Mouse (Mus musculus): ENCODE measurements around the gene Supt3.

DNA sequence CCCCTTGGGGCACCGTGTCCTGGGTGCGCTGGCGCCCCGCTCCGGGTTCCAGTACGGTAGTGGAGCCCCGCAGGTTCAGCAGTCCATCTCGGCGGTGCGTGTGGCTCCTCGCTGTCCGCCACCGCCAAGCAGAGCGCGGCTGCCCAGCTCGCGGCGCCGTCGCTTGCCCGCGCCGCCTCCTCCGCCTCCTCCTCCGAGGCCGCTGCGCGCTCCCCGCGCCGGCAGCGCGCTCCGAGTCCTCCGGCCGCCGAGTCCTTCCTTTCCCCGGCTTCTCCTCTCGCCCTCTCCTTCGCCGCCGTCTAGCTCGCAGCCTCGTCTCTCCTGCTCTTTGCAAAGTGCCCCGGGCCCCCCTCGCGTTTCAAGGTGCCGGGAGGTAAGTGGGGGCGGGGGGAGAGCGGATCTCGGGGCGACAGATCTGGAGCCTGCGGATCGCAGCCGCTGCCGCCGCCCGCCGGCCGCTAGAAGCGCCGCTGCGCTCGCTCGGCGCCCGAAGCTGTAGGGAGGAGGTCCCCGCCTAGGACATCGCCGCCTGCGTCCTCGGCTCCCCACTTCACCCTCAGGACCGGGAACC lies 40.9 kb upstream of the Supt3 start:
- TF ChIP-seq POLR2A (IDR thresholded peaks at IDR 0.05; ENCODE audit: low read depth, low read length) (no peak), CTCF (conservative IDR thresholded peaks at IDR 0.05; ENCODE audit: insufficient read depth, insufficient read length, low read depth, low read length) (0 out of 2 replicates have a peak, but pooled peaks have one; percentile 15)

All from kidney, adult 2 months (tissue).